Mouse (Mus musculus): ENCODE results near the gene 9130019O22Rik. TPM values are rescaled to one million over a fixed set of nuclear protein-coding genes. Genes with fewer than 3 reads are reported as not detected.
A peak's percentile ranks its signal among the peaks of the same experiment; 100 is the strongest.

Gene 9130019O22Rik
- 6.7 and 7.1 TPM in 2 replicates for polyA plus RNA-seq (2014; fragmentation: Nextera tagmentation; extraction: Ambion mirVana)

DNA sequence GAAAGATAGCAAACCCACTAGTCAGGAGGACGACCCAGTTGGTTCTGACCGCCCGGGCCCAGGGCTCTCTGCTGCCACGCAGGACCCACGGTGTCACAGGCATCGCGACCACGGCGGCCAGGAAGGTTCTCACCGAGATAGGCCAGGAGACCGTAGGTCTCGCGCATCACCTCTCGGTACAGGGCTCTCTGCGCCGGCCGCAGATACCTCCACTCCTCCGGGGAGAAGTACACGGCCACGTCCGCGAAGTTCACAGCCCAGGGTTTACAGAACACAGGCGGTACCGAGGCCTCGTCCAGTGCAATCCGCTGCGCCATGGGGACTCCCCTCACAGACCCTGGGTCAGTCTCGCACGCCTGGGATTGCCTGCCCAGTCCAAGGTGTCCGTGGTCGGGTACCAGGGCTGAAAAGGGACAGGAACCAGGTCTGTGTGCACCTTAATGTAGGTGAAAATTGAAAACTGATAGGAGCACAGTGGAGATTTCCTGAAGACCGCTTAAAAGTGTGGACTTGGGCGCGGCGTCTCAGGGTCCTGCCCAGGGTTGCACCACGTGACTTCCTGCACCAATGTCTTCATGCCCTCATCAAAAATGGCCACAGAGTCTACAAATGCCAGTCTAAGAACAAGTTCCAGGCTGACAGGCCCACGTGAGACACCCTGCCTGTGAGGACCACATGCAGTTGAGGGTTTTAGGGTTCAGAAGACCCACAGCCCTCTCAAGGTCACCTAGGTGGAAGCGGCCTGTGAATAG is at the start of gene 9130019O22Rik:
Gene 9130019O22Rik (minus strand): TSS at position 526 of the 752 bp plus-strand sequence.
- no peaks in the 10 kb centered on the region for H3K4me1 ChIP-seq (ENCODE audit: control insufficient read depth, insufficient read depth, low read length)
- no peaks in the 10 kb centered on the region for H3K27me3 ChIP-seq (ENCODE audit: control insufficient read depth, insufficient read depth, low read length)
- H3K36me3 ChIP-seq (ENCODE audit: control insufficient read depth, insufficient read depth, low read length): 0 out of 2 replicates have a peak, but pooled peaks cover 5% of the 10 kb centered on the region
- ATAC-seq (ENCODE audit: insufficient number of reproducible peaks, insufficient read depth, low FRiP score, low read depth): peak; percentile 89
- peak within 1 kb of the TSS; percentile 50 for H3K9ac ChIP-seq (replicated peaks; ENCODE audit: low read depth, low read length)
- peak within 1 kb of the TSS; percentile 62 for H3K4me2 ChIP-seq (replicated peaks; ENCODE audit: low read depth, low read length)
- peak within 1 kb of the TSS; percentile 46 for H3K4me3 ChIP-seq (ENCODE audit: low read depth, low read length)
- 10% methylated on average over 38 of the region's 38 CpGs for WGBS
- no peaks in the 10 kb centered on the region for H3K9me3 ChIP-seq (ENCODE audit: control insufficient read depth, low read depth, low read length)
- peak within 1 kb of the TSS; percentile 33; the same call in 1 of the 2 replicates for H3K27ac ChIP-seq (ENCODE audit: low read length)

DNA sequence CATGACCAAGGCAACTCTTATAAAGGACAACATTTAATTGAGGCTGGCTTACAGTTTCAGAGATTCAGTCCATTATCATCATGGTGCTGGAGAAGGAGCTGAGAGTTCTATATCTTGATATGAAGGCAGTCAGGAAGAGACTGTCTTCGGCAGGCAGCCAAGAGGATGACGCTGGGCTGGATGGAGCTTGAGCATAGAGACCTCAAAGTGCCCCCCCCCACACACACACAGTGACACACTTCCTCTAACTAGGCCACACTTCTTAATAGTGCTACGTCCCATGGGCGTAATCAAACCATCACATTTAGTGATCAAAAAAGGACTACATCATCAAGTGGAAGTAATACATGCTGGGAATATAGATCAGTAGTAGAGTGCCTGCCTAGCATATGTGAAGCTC is 48.2 kb upstream of the 9130019O22Rik start:
- no peak overlapping the region for H3K4me2 ChIP-seq (replicated peaks; ENCODE audit: low read depth, low read length)
- 87% methylated on average over 4 of the region's 4 CpGs for WGBS
- no peak overlapping the region for H3K4me3 ChIP-seq (ENCODE audit: low read depth, low read length)
- H3K4me1 ChIP-seq (ENCODE audit: control insufficient read depth, insufficient read depth, low read length): no peaks in the 10 kb centered on the region
- no peaks in the 10 kb centered on the region for H3K36me3 ChIP-seq (ENCODE audit: control insufficient read depth, insufficient read depth, low read length)
- H3K9ac ChIP-seq (replicated peaks; ENCODE audit: low read depth, low read length): no peak overlapping the region
- H3K27ac ChIP-seq (ENCODE audit: low read length): no peak overlapping the region
- ATAC-seq (ENCODE audit: insufficient number of reproducible peaks, insufficient read depth, low FRiP score, low read depth): no peak
- H3K27me3 ChIP-seq (ENCODE audit: control insufficient read depth, insufficient read depth, low read length): no peaks in the 10 kb centered on the region
- peaks cover 7% of the 10 kb centered on the region; the same call in 1 of the 2 replicates for H3K9me3 ChIP-seq (ENCODE audit: control insufficient read depth, low read depth, low read length)

GRCm38 (mm10) chr7:127426354-127426753 is 39.4 kb upstream of the 9130019O22Rik start:
- ATAC-seq (ENCODE audit: insufficient number of reproducible peaks, insufficient read depth, low FRiP score, low read depth): no peak
- H3K9me3 ChIP-seq (ENCODE audit: control insufficient read depth, low read depth, low read length): no peaks in the 10 kb centered on the region
- H3K4me2 ChIP-seq (replicated peaks; ENCODE audit: low read depth, low read length): no peak overlapping the region
- H3K36me3 ChIP-seq (ENCODE audit: control insufficient read depth, insufficient read depth, low read length): no peaks in the 10 kb centered on the region
- 65% methylated on average over 3 of the region's 3 CpGs for WGBS
- H3K4me3 ChIP-seq (ENCODE audit: low read depth, low read length): no peak overlapping the region
- no peaks in the 10 kb centered on the region for H3K27me3 ChIP-seq (ENCODE audit: control insufficient read depth, insufficient read depth, low read length)
- H3K27ac ChIP-seq (ENCODE audit: low read length): no peak overlapping the region
- H3K9ac ChIP-seq (replicated peaks; ENCODE audit: low read depth, low read length): no peak overlapping the region
- peaks cover 5% of the 10 kb centered on the region; the same call in 1 of the 2 replicates for H3K4me1 ChIP-seq (ENCODE audit: control insufficient read depth, insufficient read depth, low read length)

- Histone ChIP-seq H3K27ac (ENCODE audit: low read length) (no peak overlapping the region), H3K4me3 (ENCODE audit: low read depth, low read length) (no peak overlapping the region), H3K4me2 (replicated peaks; ENCODE audit: low read depth, low read length) (no peak overlapping the region), H3K9ac (replicated peaks; ENCODE audit: low read depth, low read length) (no peak overlapping the region), H3K9me3 (ENCODE audit: control insufficient read depth, low read depth, low read length) (no peaks in the 10 kb centered on the region), H3K36me3 (ENCODE audit: control insufficient read depth, insufficient read depth, low read length) (no peaks in the 10 kb centered on the region), H3K4me1 (ENCODE audit: control insufficient read depth, insufficient read depth, low read length) (peaks cover 9% of the 10 kb centered on the region; the same call in 1 of the 2 replicates), H3K27me3 (ENCODE audit: control insufficient read depth, insufficient read depth, low read length) (no peaks in the 10 kb centered on the region)
- ATAC-seq (ENCODE audit: insufficient number of reproducible peaks, insufficient read depth, low FRiP score, low read depth): no peak
- 84% methylated on average over 2 of the region's 2 CpGs for whole genome bisulfite sequencing
Observed at GRCm38 (mm10) chr7:127425911-127426310, 38.9 kb upstream of the 9130019O22Rik start.

DNA sequence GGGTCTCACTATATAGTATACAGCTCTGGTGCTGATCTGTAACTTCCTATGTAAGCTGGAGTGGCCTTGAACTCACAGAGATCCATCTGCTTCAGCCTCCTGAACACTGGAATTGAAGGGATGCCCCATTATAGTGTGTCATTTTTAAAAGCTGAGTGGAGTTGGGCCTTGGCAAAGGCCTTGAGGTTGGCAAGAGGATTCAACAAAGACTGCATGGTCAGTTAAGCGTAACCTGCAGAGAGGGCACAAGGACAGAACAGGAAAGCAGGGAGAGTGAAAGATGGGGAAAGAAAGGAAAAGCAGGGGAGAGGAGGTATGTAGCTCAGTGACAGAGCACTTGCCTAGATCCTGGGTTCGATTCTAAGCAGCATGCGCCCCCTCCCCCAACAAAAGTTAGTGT is 38.3 kb upstream of the 9130019O22Rik start:
- Histone ChIP-seq H3K4me3 (ENCODE audit: low read depth, low read length) (no peak overlapping the region), H3K36me3 (ENCODE audit: control insufficient read depth, insufficient read depth, low read length) (no peaks in the 10 kb centered on the region), H3K9me3 (ENCODE audit: control insufficient read depth, low read depth, low read length) (no peaks in the 10 kb centered on the region), H3K27me3 (ENCODE audit: control insufficient read depth, insufficient read depth, low read length) (no peaks in the 10 kb centered on the region), H3K27ac (ENCODE audit: low read length) (no peak overlapping the region), H3K4me1 (ENCODE audit: control insufficient read depth, insufficient read depth, low read length) (peaks cover 9% of the 10 kb centered on the region; the same call in 1 of the 2 replicates), H3K4me2 (replicated peaks; ENCODE audit: low read depth, low read length) (no peak overlapping the region), H3K9ac (replicated peaks; ENCODE audit: low read depth, low read length) (no peak overlapping the region)
- 89% methylated on average over 3 of the region's 3 CpGs for WGBS
- no peak for ATAC-seq (ENCODE audit: insufficient number of reproducible peaks, insufficient read depth, low FRiP score, low read depth)

- Histone ChIP-seq H3K27ac (ENCODE audit: low read length) (no peak overlapping the region), H3K9me3 (ENCODE audit: control insufficient read depth, low read depth, low read length) (no peaks in the 10 kb centered on the region), H3K4me2 (replicated peaks; ENCODE audit: low read depth, low read length) (peak overlapping the region; percentile 97), H3K9ac (replicated peaks; ENCODE audit: low read depth, low read length) (peak overlapping the region; percentile 76; the same call in 1 of the 2 replicates), H3K27me3 (ENCODE audit: control insufficient read depth, insufficient read depth, low read length) (no peaks in the 10 kb centered on the region), H3K36me3 (ENCODE audit: control insufficient read depth, insufficient read depth, low read length) (no peaks in the 10 kb centered on the region), H3K4me3 (ENCODE audit: low read depth, low read length) (peak overlapping the region; percentile 82), H3K4me1 (ENCODE audit: control insufficient read depth, insufficient read depth, low read length) (peaks cover 9% of the 10 kb centered on the region; the same call in 1 of the 2 replicates)
- 2% methylated on average over 15 of the region's 15 CpGs for WGBS
- ATAC-seq (ENCODE audit: insufficient number of reproducible peaks, insufficient read depth, low FRiP score, low read depth): peak; percentile 43; the same call in 1 of the 2 replicates
Observed at GRCm38 (mm10) chr7:127422247-127422646, 35.3 kb upstream of the 9130019O22Rik start.

DNA sequence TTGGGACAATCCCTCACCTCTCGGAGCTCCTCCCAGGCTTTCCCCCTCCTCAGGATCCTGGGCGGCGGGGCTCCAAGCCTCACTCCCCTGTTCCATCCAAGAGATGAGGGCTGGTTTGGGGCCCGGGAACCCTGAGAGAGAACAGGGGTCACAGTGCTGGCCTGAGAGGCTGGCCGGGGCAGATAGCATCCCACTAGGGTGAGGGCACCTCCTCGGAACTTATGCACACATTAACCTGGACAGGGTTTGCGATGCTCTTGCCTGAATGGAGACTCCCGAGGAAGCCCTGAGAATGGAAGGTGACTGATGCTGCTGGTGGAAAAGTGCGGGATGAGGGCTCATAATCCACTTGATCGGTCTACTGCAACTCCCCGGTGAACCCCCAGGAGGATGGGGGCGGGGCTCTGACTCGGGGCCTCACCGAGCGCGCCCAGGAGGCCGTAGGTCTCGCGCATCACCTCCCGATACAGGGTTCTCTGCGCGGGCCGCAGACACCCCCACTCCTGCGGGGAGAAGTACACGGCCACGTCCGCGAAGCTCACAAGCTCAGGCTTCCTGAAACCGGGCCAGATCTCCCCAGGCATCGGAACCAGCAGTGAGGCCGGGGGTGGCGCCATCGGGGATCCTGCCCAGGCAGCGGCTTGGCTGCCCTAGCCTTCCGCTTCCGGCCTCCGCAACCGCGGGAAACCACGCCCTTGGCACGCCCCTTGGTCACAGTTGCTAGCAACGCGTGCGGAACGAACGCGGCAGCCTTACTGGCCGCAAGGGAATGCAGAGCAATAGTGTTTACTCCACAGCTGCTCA is 34.6 kb upstream of the 9130019O22Rik start, which contains the start of gene Zfp688:
Gene Zfp688 (minus strand): TSS at position 681 of the 804 bp plus-strand sequence.
- no peaks in the 10 kb centered on the region for H3K27me3 ChIP-seq (ENCODE audit: control insufficient read depth, insufficient read depth, low read length)
- peak; percentile 94 for ATAC-seq (ENCODE audit: insufficient number of reproducible peaks, insufficient read depth, low FRiP score, low read depth)
- no peaks in the 10 kb centered on the region for H3K36me3 ChIP-seq (ENCODE audit: control insufficient read depth, insufficient read depth, low read length)
- WGBS: 1% methylated on average over 48 of the region's 48 CpGs
- peak within 1 kb of the TSS; percentile 55; the same call in 1 of the 2 replicates for H3K27ac ChIP-seq (ENCODE audit: low read length)
- H3K4me2 ChIP-seq (replicated peaks; ENCODE audit: low read depth, low read length): peak within 1 kb of the TSS; percentile 97
- H3K9me3 ChIP-seq (ENCODE audit: control insufficient read depth, low read depth, low read length): no peaks in the 10 kb centered on the region
- H3K9ac ChIP-seq (replicated peaks; ENCODE audit: low read depth, low read length): peak within 1 kb of the TSS; percentile 76
- H3K4me1 ChIP-seq (ENCODE audit: control insufficient read depth, insufficient read depth, low read length): peaks cover 9% of the 10 kb centered on the region; the same call in 1 of the 2 replicates
- H3K4me3 ChIP-seq (ENCODE audit: low read depth, low read length): peak within 1 kb of the TSS; percentile 82

- H3K27ac ChIP-seq (ENCODE audit: low read length): no peak overlapping the region
- no peaks in the 10 kb centered on the region for H3K9me3 ChIP-seq (ENCODE audit: control insufficient read depth, low read depth, low read length)
- no peaks in the 10 kb centered on the region for H3K36me3 ChIP-seq (ENCODE audit: control insufficient read depth, insufficient read depth, low read length)
- H3K9ac ChIP-seq (replicated peaks; ENCODE audit: low read depth, low read length): no peak overlapping the region
- no peak for ATAC-seq (ENCODE audit: insufficient number of reproducible peaks, insufficient read depth, low FRiP score, low read depth)
- no peaks in the 10 kb centered on the region for H3K4me1 ChIP-seq (ENCODE audit: control insufficient read depth, insufficient read depth, low read length)
- 72% methylated on average over 2 of the region's 2 CpGs for WGBS
- no peak overlapping the region for H3K4me3 ChIP-seq (ENCODE audit: low read depth, low read length)
- no peak overlapping the region for H3K4me2 ChIP-seq (replicated peaks; ENCODE audit: low read depth, low read length)
- H3K27me3 ChIP-seq (ENCODE audit: control insufficient read depth, insufficient read depth, low read length): no peaks in the 10 kb centered on the region
Observed at GRCm38 (mm10) chr7:127411418-127411817, 24.5 kb upstream of the 9130019O22Rik start.
